16 mouse cellular contexts compared by ENCODE assay signal in genomic region chr17:62777858-62778564, GRCm38 (mm10).
DNase-seq lines count a peak whose midpoint lies in the region; TF ChIP-seq lines count a peak whose summit lies in the region.
"Had no signal": no experiment of that assay in that cellular context is flagged by ENCODE, and none has a peak within 500 bp of the region (broad histone marks: within the 10 kb centered on the region; RNA-seq: fewer than 3 reads in every experiment).

No protein-coding gene starts in this region.

- H3K9me3 ChIP-seq in forebrain, embryonic 10.5 days = no peaks in the 10 kb centered on the region
- H3K9me3 ChIP-seq: liver, embryonic 13.5 days had no signal

- H3K4me3 ChIP-seq in liver, adult 2 months (ENCODE audit: insufficient read depth, low read depth, low read length) = no peak overlapping the region
- H3K4me3 ChIP-seq in forebrain, embryonic 10.5 days = no peak overlapping the region
- H3K4me3 ChIP-seq: liver, embryonic 13.5 days; megakaryocyte, embryonic 14.5 days had no signal

- 0 out of 2 replicates have a peak, but pooled peaks cover 4% of the 10 kb centered on the region for H3K79me2 ChIP-seq in liver, adult 2 months (ENCODE audit: control insufficient read depth, insufficient read depth, low read length)

- no peak overlapping the region for H3K9ac ChIP-seq in liver, adult 2 months (ENCODE audit: low read depth, low read length)
- H3K9ac ChIP-seq: liver, embryonic 13.5 days had no signal

- no peaks in the 10 kb centered on the region for H3K36me3 ChIP-seq in liver, adult 2 months (ENCODE audit: control insufficient read depth, insufficient read depth, low read length)
- H3K36me3 ChIP-seq in forebrain, embryonic 10.5 days (replicated peaks) = no peaks in the 10 kb centered on the region
- H3K36me3 ChIP-seq: liver, embryonic 13.5 days had no signal

- peak; percentile 55 for DNase-seq in liver, adult 2 months (ENCODE audit: extremely low read depth, low read depth, low spot score)
- DNase-seq in liver = no peak
- DNase-seq in Muller cell, postnatal 12 days (ENCODE audit: inconsistent ontology term) = peak; percentile 40
- DNase-seq in embryo, embryonic 10 days (ENCODE audit: low spot score) = peak; percentile 74
- peak; percentile 37 for DNase-seq in mesoderm, embryonic 11.5 days (ENCODE audit: low read depth, low spot score)
- no peak for DNase-seq in thymus, postnatal 4 days
- DNase-seq in forebrain, embryonic 10.5 days (ENCODE audit: extremely low spot score, low spot score) = no peak
- DNase-seq: adrenal gland, postnatal 10 days; cerebellum, adult 8-10 months; heart, adult 18-20 months; kidney, postnatal 25 days; left cerebral cortex, postnatal 4 days; liver, embryonic 13.5 days; right cerebral cortex, postnatal 25 days; thymus, adult 18-20 months had no signal

- no peak for TF ChIP-seq CTCF in liver, adult 2 months (IDR thresholded peaks at IDR 0.05; ENCODE audit: low read depth, low read length)

- no peak for TF ChIP-seq POLR2A in liver, adult 2 months (IDR thresholded peaks at IDR 0.05; ENCODE audit: extremely low read depth, insufficient read depth, low read length)

- WGBS in liver, adult 2 months = 29% methylated on average over 10 of the region's 10 CpGs
- WGBS in forebrain, embryonic 10.5 days = 38% methylated on average over 10 of the region's 10 CpGs

- peaks cover 7% of the 10 kb centered on the region for H3K4me1 ChIP-seq in liver, adult 2 months (ENCODE audit: control insufficient read depth, insufficient read depth, low read length)
- peaks cover 49% of the 10 kb centered on the region for H3K4me1 ChIP-seq in forebrain, embryonic 10.5 days
- H3K4me1 ChIP-seq: liver, embryonic 13.5 days; megakaryocyte, embryonic 14.5 days had no signal

- no peak overlapping the region for H3K27ac ChIP-seq in liver, adult 2 months (replicated peaks; ENCODE audit: insufficient read depth, low read depth, low read length)
- no peak overlapping the region for H3K27ac ChIP-seq in forebrain, embryonic 10.5 days
- H3K27ac ChIP-seq: liver, embryonic 13.5 days had no signal

- H3K27me3 ChIP-seq in liver, adult 2 months (ENCODE audit: control insufficient read depth, insufficient read depth, low read length) = no peaks in the 10 kb centered on the region
- H3K27me3 ChIP-seq in forebrain, embryonic 10.5 days (ENCODE audit: poor library complexity, severe bottlenecking) = peaks cover 17% of the 10 kb centered on the region
- H3K27me3 ChIP-seq: liver, embryonic 13.5 days; megakaryocyte, embryonic 14.5 days had no signal

Comparison
In these comparisons a context has a peak if more than half of its experiments do, and no peak if none do; other contexts are left out.
1. DNase-seq: peak in liver, adult 2 months (single experiment), Muller cell, postnatal 12 days (single experiment), embryo, embryonic 10 days (single experiment) and mesoderm, embryonic 11.5 days (single experiment); none in liver (single experiment), thymus, postnatal 4 days (single experiment) and forebrain, embryonic 10.5 days (single experiment).